Mouse (Mus musculus): ENCODE data around the gene Plekha1. TPM values are rescaled to one million over a fixed set of nuclear protein-coding genes. Genes with fewer than 3 reads are reported as not detected.

The Plekha1 gene
- polyA plus RNA-seq, 1 experiment = 13.4 TPM

GRCm38 (mm10) chr7:130828475-130828874 lies 37.1 kb upstream of the Plekha1 start:
- H3ac ChIP-seq (ENCODE audit: control insufficient read depth, insufficient read length) = no peak overlapping the region
- no peaks in the 10 kb centered on the region for H3K36me3 ChIP-seq (ENCODE audit: control insufficient read depth, insufficient read depth)
- no peak overlapping the region for H3K4me3 ChIP-seq
- no peaks in the 10 kb centered on the region for H3K79me2 ChIP-seq (ENCODE audit: control insufficient read depth, insufficient read depth)
- TF ChIP-seq TCF12 (IDR thresholded peaks at IDR 0.05; ENCODE audit: insufficient read depth, poor library complexity, severe bottlenecking) (no peak), MYOG (IDR thresholded peaks at IDR 0.05; ENCODE audit: control insufficient read depth in 1 of 3, insufficient read depth in 1 of 3, insufficient read length in 2 of 3, low read depth in 2 of 3) (no peak), SRF (IDR thresholded peaks at IDR 0.05; ENCODE audit: control insufficient read depth, insufficient read length, low read depth) (no peak), POLR2A (IDR thresholded peaks at IDR 0.05; ENCODE audit: insufficient read length, low read depth) (no peak), CEBPB (IDR thresholded peaks at IDR 0.05; ENCODE audit: insufficient read depth, poor library complexity, severe bottlenecking) (no peak), REST (IDR thresholded peaks at IDR 0.05; ENCODE audit: insufficient read depth, insufficient read length) (no peak), E2F4 (IDR thresholded peaks at IDR 0.05; ENCODE audit: insufficient read depth) (no peak), POLR2AphosphoS2 (IDR thresholded peaks at IDR 0.05; ENCODE audit: insufficient read length, low read depth) (no peak), USF1 (IDR thresholded peaks at IDR 0.05; ENCODE audit: low read depth) (no peak), MAX (IDR thresholded peaks at IDR 0.05; ENCODE audit: low read depth) (no peak), MYOD1 (IDR thresholded peaks at IDR 0.05; ENCODE audit: control insufficient read depth in 1 of 3, insufficient read length in 2 of 3, low read depth in 2 of 3) (no peak)
- no peaks in the 10 kb centered on the region for H3K27me3 ChIP-seq (ENCODE audit: control insufficient read depth, insufficient read depth, insufficient read length)
- no peak overlapping the region for H3K4me2 ChIP-seq (ENCODE audit: low read depth)

- TF ChIP-seq E2F4 (IDR thresholded peaks at IDR 0.05; ENCODE audit: insufficient read depth) = no peak
- TF ChIP-seq REST (IDR thresholded peaks at IDR 0.05; ENCODE audit: insufficient read depth, insufficient read length) = no peak
- TF ChIP-seq SRF (IDR thresholded peaks at IDR 0.05; ENCODE audit: control insufficient read depth, insufficient read length, low read depth) = no peak
- no peak for TF ChIP-seq MAX (IDR thresholded peaks at IDR 0.05; ENCODE audit: low read depth)
- TF ChIP-seq POLR2AphosphoS2 (IDR thresholded peaks at IDR 0.05; ENCODE audit: insufficient read length, low read depth) = no peak
- Histone ChIP-seq H3ac (ENCODE audit: control insufficient read depth, insufficient read length) (no peak overlapping the region), H3K4me3 (no peak overlapping the region), H3K4me2 (ENCODE audit: low read depth) (no peak overlapping the region), H3K36me3 (ENCODE audit: control insufficient read depth, insufficient read depth) (no peaks in the 10 kb centered on the region), H3K79me2 (ENCODE audit: control insufficient read depth, insufficient read depth) (no peaks in the 10 kb centered on the region), H3K27me3 (ENCODE audit: control insufficient read depth, insufficient read depth, insufficient read length) (no peaks in the 10 kb centered on the region)
These were observed 34.0 kb upstream of the Plekha1 start for GRCm38 (mm10) chr7:130831586-130831985.

- no peaks in the 10 kb centered on the region for H3K27me3 ChIP-seq (ENCODE audit: control insufficient read depth, insufficient read depth, insufficient read length)
- TF ChIP-seq TCF3 (IDR thresholded peaks at IDR 0.05; ENCODE audit: insufficient read length, low read depth) (no peak), SRF (IDR thresholded peaks at IDR 0.05; ENCODE audit: control insufficient read depth, insufficient read length, low read depth) (no peak), POLR2AphosphoS2 (IDR thresholded peaks at IDR 0.05; ENCODE audit: insufficient read length, low read depth) (no peak), MYOG (IDR thresholded peaks at IDR 0.05; ENCODE audit: control insufficient read depth in 1 of 3, insufficient read depth in 1 of 3, insufficient read length in 2 of 3, low read depth in 2 of 3) (no peak)
- no peaks in the 10 kb centered on the region for H3K36me3 ChIP-seq (ENCODE audit: control insufficient read depth, insufficient read depth)
- H3K4me3 ChIP-seq = no peak overlapping the region
- peak overlapping the region; percentile 18 for H3K4me2 ChIP-seq (ENCODE audit: low read depth)
- H3ac ChIP-seq (ENCODE audit: control insufficient read depth, insufficient read length) = no peak overlapping the region
- no peaks in the 10 kb centered on the region for H3K79me2 ChIP-seq (ENCODE audit: control insufficient read depth, insufficient read depth)
These were observed 31.3 kb upstream of the Plekha1 start for GRCm38 (mm10) chr7:130834299-130834698.

GRCm38 (mm10) chr7:130834958-130835861 lies 30.3 kb upstream of the Plekha1 start:
- no peak overlapping the region for H3ac ChIP-seq (ENCODE audit: control insufficient read depth, insufficient read length)
- no peaks in the 10 kb centered on the region for H3K27me3 ChIP-seq (ENCODE audit: control insufficient read depth, insufficient read depth, insufficient read length)
- no peak overlapping the region for H3K4me3 ChIP-seq
- H3K4me2 ChIP-seq (ENCODE audit: low read depth) = peak overlapping the region; percentile 64
- no peak for TF ChIP-seq MYOG (IDR thresholded peaks at IDR 0.05; ENCODE audit: control insufficient read depth in 1 of 3, insufficient read depth in 1 of 3, insufficient read length in 2 of 3, low read depth in 2 of 3)
- TF ChIP-seq TCF3 (IDR thresholded peaks at IDR 0.05; ENCODE audit: insufficient read length, low read depth) = no peak
- TF ChIP-seq MYOD1 (IDR thresholded peaks at IDR 0.05; ENCODE audit: control insufficient read depth in 1 of 3, insufficient read length in 2 of 3, low read depth in 2 of 3) = peak in 2 of 3 experiments; percentile 28 to 64
- no peaks in the 10 kb centered on the region for H3K79me2 ChIP-seq (ENCODE audit: control insufficient read depth, insufficient read depth)
- no peaks in the 10 kb centered on the region for H3K36me3 ChIP-seq (ENCODE audit: control insufficient read depth, insufficient read depth)

- Histone ChIP-seq H3K27me3 (ENCODE audit: control insufficient read depth, insufficient read depth, insufficient read length) (no peaks in the 10 kb centered on the region), H3K79me2 (ENCODE audit: control insufficient read depth, insufficient read depth) (no peaks in the 10 kb centered on the region), H3K36me3 (ENCODE audit: control insufficient read depth, insufficient read depth) (no peaks in the 10 kb centered on the region), H3K4me2 (ENCODE audit: low read depth) (no peak overlapping the region), H3ac (ENCODE audit: control insufficient read depth, insufficient read length) (no peak overlapping the region), H3K4me3 (no peak overlapping the region)
- TF ChIP-seq MYOG (IDR thresholded peaks at IDR 0.05; ENCODE audit: control insufficient read depth in 1 of 3, insufficient read depth in 1 of 3, insufficient read length in 2 of 3, low read depth in 2 of 3) (no peak), E2F4 (IDR thresholded peaks at IDR 0.05; ENCODE audit: insufficient read depth) (no peak), CEBPB (IDR thresholded peaks at IDR 0.05; ENCODE audit: insufficient read depth, poor library complexity, severe bottlenecking) (no peak), USF1 (IDR thresholded peaks at IDR 0.05; ENCODE audit: low read depth) (no peak), TCF12 (IDR thresholded peaks at IDR 0.05; ENCODE audit: insufficient read depth, poor library complexity, severe bottlenecking) (no peak), POLR2AphosphoS2 (IDR thresholded peaks at IDR 0.05; ENCODE audit: insufficient read length, low read depth) (no peak)
These were observed 29.5 kb upstream of the Plekha1 start for GRCm38 (mm10) chr7:130836066-130836465.
